In the genomic region with DNA sequence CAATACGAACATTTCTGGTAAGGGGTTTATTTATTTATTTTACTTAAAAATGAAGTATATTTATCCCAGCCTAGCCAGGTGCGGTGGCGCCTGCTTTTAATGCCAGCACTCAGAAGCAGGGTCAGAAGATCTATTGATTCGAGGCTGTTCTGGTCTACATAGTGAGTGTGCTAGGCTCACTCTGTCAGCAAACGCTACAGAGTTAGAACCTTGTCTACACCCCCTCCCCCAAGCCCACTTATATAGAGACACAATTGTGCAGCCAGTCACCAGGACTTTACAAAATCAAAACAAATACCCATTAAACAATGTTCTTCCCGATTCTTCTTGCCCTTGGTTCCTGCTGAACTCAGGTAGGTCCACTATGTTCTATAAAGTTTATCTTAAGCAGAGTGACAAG, we compare ENCODE assay signal across 8 mouse cellular contexts. TPM values are rescaled to one million over a fixed set of nuclear protein-coding genes. Genes with fewer than 3 reads are reported as not detected.
A peak's percentile ranks its signal among the peaks of the same experiment; 100 is the strongest.
DNase-seq lines count a peak whose midpoint lies in the region; ATAC-seq and TF ChIP-seq lines count a peak whose summit lies in the region.

No protein-coding gene starts in this region.

- ATAC-seq in lung, embryonic 14.5 days (ENCODE audit: insufficient read depth) = no peak
- no peak for ATAC-seq in hindbrain, postnatal 0 days
- no peak for ATAC-seq in neural tube, embryonic 12.5 days (ENCODE audit: low FRiP score, low read depth)

- H3K4me1 ChIP-seq in lung, embryonic 14.5 days (ENCODE audit: insufficient read depth) = no peaks in the 10 kb centered on the region; the same call in 1 of the 2 replicates
- H3K4me1 ChIP-seq in hindbrain, postnatal 0 days (ENCODE audit: insufficient read depth, low read length) = peaks cover 4% of the 10 kb centered on the region; the same call in 1 of the 2 replicates
- H3K4me1 ChIP-seq in neural tube, embryonic 12.5 days = peaks cover 7% of the 10 kb centered on the region; the same call in 1 of the 2 replicates

- H3K27ac ChIP-seq in lung, embryonic 14.5 days (ENCODE audit: low read depth) = no peak overlapping the region
- H3K27ac ChIP-seq in hindbrain, postnatal 0 days = 0 out of 2 replicates have a peak overlapping the region, but pooled peaks have one; percentile 41
- H3K27ac ChIP-seq in neural tube, embryonic 12.5 days = no peak overlapping the region

- WGBS in lung, embryonic 14.5 days = 15% methylated on average over 6 of the region's 6 CpGs
- WGBS in hindbrain, postnatal 0 days = 21% methylated on average over 6 of the region's 6 CpGs
- 35% methylated on average over 6 of the region's 6 CpGs for WGBS in neural tube, embryonic 12.5 days

- H3K4me2 ChIP-seq in lung, embryonic 14.5 days = peak overlapping the region; percentile 90
- H3K4me2 ChIP-seq in hindbrain, postnatal 0 days (ENCODE audit: low read depth, low read length) = peak overlapping the region; percentile 84
- H3K4me2 ChIP-seq in neural tube, embryonic 12.5 days (replicated peaks) = peak overlapping the region; percentile 64

- H3K9me3 ChIP-seq in lung, embryonic 14.5 days (ENCODE audit: low read depth, low read length) = no peaks in the 10 kb centered on the region
- no peaks in the 10 kb centered on the region for H3K9me3 ChIP-seq in hindbrain, postnatal 0 days (ENCODE audit: low read length)
- H3K9me3 ChIP-seq in neural tube, embryonic 12.5 days = no peaks in the 10 kb centered on the region

- H3K36me3 ChIP-seq in lung, embryonic 14.5 days (ENCODE audit: insufficient read depth) = no peaks in the 10 kb centered on the region
- H3K36me3 ChIP-seq in hindbrain, postnatal 0 days (ENCODE audit: insufficient read depth, low read length) = no peaks in the 10 kb centered on the region
- no peaks in the 10 kb centered on the region for H3K36me3 ChIP-seq in neural tube, embryonic 12.5 days

- no peaks in the 10 kb centered on the region for H3K27me3 ChIP-seq in lung, embryonic 14.5 days (ENCODE audit: insufficient read depth, low read length)
- no peaks in the 10 kb centered on the region for H3K27me3 ChIP-seq in hindbrain, postnatal 0 days (ENCODE audit: insufficient read depth, low read length)
- H3K27me3 ChIP-seq in neural tube, embryonic 12.5 days (replicated peaks) = no peaks in the 10 kb centered on the region

- DNase-seq in lung, embryonic 14.5 days = peak; percentile 7
- DNase-seq in lung, adult 18-20 months = no peak
- DNase-seq in embryo, embryonic 11 days = peak; percentile 20
- peak; percentile 8 for DNase-seq in hindbrain, postnatal 0 days (ENCODE audit: low spot score)
- no peak for DNase-seq in gastrocnemius, adult 8-10 months (ENCODE audit: low spot score in 2 of 2)
- DNase-seq in frontal cortex, postnatal 10 days (ENCODE audit: low spot score in 2 of 2) = no peak
- DNase-seq in kidney, adult 18-20 months = no peak

- TF ChIP-seq CTCF in lung, embryonic 14.5 days (IDR thresholded peaks at IDR 0.05; ENCODE audit: low read depth) = no peak
- no peak for TF ChIP-seq CTCF in hindbrain, postnatal 0 days (IDR thresholded peaks at IDR 0.05; ENCODE audit: low read depth)

- peak overlapping the region; percentile 64 for H3K4me3 ChIP-seq in lung, embryonic 14.5 days (ENCODE audit: low read depth, low read length)
- peak overlapping the region; percentile 63 for H3K4me3 ChIP-seq in hindbrain, postnatal 0 days (ENCODE audit: low read length)
- H3K4me3 ChIP-seq in neural tube, embryonic 12.5 days = peak overlapping the region; percentile 72; the same call in 1 of the 2 replicates

- no peak overlapping the region for H3K9ac ChIP-seq in lung, embryonic 14.5 days
- peak overlapping the region; percentile 58; the same call in 1 of the 2 replicates for H3K9ac ChIP-seq in hindbrain, postnatal 0 days (replicated peaks; ENCODE audit: low read length)
- peak overlapping the region; percentile 58 for H3K9ac ChIP-seq in neural tube, embryonic 12.5 days

RNA-seq across cellular contexts. Expression of a gene that starts 0.8 kb away (rescaled TPM):
- 17.7 and 17.9 TPM in 2 replicates for polyA plus RNA-seq in lung, embryonic 14.5 days (2014; fragmentation: Nextera tagmentation; extraction: Ambion mirVana)
- total RNA-seq in hindbrain, postnatal 0 days (2014; rRNA removed) = 23.6 and 27.9 TPM in 2 replicates
- 48.8 and 57.3 TPM in 2 replicates for polyA plus RNA-seq in hindbrain, postnatal 0 days (2015; fragmentation: Nextera tagmentation; extraction: Ambion mirVana)
- polyA plus RNA-seq in neural tube, embryonic 12.5 days (2016; fragmentation: Nextera tagmentation; extraction: Ambion mirVana) = 43.2 and 45.4 TPM in 2 replicates
- total RNA-seq in gastrocnemius, adult 8-10 months (2022) = 10 to 100 TPM; 46.2 to 62.6 (median 48.7) TPM

RNA-seq across cellular contexts. Expression of a gene that starts 33.0 kb away (rescaled TPM):
- 69.6 and 74.6 TPM in 2 replicates for polyA plus RNA-seq in lung, embryonic 14.5 days (2014; fragmentation: Nextera tagmentation; extraction: Ambion mirVana)
- 29.0 and 29.2 TPM in 2 replicates for total RNA-seq in hindbrain, postnatal 0 days (2014; rRNA removed)
- polyA plus RNA-seq in hindbrain, postnatal 0 days (2015; fragmentation: Nextera tagmentation; extraction: Ambion mirVana) = 12.0 and 13.2 TPM in 2 replicates
- polyA plus RNA-seq in neural tube, embryonic 12.5 days (2016; fragmentation: Nextera tagmentation; extraction: Ambion mirVana) = 30.6 and 35.2 TPM in 2 replicates
- 1 to 10 TPM; 4.6 to 8.7 (median 6.6) TPM for total RNA-seq in gastrocnemius, adult 8-10 months (2022)

RNA-seq across cellular contexts. Expression of a gene that starts 43.8 kb away (rescaled TPM):
- 29.3 and 29.6 TPM in 2 replicates for polyA plus RNA-seq in lung, embryonic 14.5 days (2014; fragmentation: Nextera tagmentation; extraction: Ambion mirVana)
- total RNA-seq in hindbrain, postnatal 0 days (2014; rRNA removed) = 29.2 and 41.9 TPM in 2 replicates
- polyA plus RNA-seq in hindbrain, postnatal 0 days (2015; fragmentation: Nextera tagmentation; extraction: Ambion mirVana) = 33.8 and 35.7 TPM in 2 replicates
- 66.4 and 72.9 TPM in 2 replicates for polyA plus RNA-seq in neural tube, embryonic 12.5 days (2016; fragmentation: Nextera tagmentation; extraction: Ambion mirVana)
- 1 to 10 TPM; 4.6 to 8.9 (median 6.2) TPM for total RNA-seq in gastrocnemius, adult 8-10 months (2022)

Comparison
In these comparisons a context has a peak if more than half of its experiments do, and no peak if none do; other contexts are left out.
1. DNase-seq: peak in lung, embryonic 14.5 days (single experiment), embryo, embryonic 11 days (single experiment) and hindbrain, postnatal 0 days (single experiment); none in lung, adult 18-20 months (0 of 2), gastrocnemius, adult 8-10 months (0 of 2), frontal cortex, postnatal 10 days (0 of 2) and kidney, adult 18-20 months (single experiment).
2. Peak in every context shown above with its lines, with median percentiles within 50 percentile points of each other: H3K4me2 ChIP-seq and H3K4me3 ChIP-seq.